8 mouse cellular contexts compared by ENCODE assay signal in the genomic region with DNA sequence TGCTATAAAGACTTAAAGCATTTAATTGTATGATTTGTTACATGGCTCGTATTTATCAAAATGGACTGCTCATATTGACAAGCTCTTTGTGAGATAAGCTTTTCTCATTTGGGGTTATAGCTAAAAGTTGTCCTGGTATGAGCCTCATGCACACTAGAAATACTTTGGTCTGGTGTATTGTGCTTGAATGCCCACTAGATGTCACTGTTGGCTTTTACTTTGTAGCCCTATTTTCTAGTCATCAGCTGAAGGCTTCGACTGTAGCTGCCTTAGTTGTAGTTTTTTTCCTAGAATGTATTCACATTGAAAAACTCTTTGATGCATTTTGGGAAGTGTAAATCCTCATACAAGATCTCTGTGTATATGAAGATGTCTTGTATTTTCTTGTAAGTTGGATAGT. TPM values are rescaled to one million over a fixed set of nuclear protein-coding genes. Genes with fewer than 3 reads are reported as not detected.
DNase-seq lines count a peak whose midpoint lies in the region; ATAC-seq lines count a peak whose summit lies in the region.

No protein-coding gene starts in this region.

- intact Hi-C loops in heart, postnatal 25 days (cut with DNase I): loop anchor here (2.0 kb wide), 1 partner anchor 748 kb away; no protein-coding TSS in a partner anchor

- DNase-seq in heart, adult 8-10 months (ENCODE audit: low spot score): peak; percentile 34
- no peak for DNase-seq in heart, postnatal 25 days (ENCODE audit: low spot score)
- DNase-seq in urinary bladder, postnatal 14 days (ENCODE audit: low spot score): peak; percentile 18
- no peak for DNase-seq in urinary bladder, adult 2 months (ENCODE audit: low spot score)
- peak; percentile 72 for DNase-seq in induced T-regulatory cell, adult 2 months (ENCODE audit: low read depth)
- DNase-seq in yolk sac, embryonic 10.5 days (ENCODE audit: low spot score): no peak

- peak; percentile 93 for ATAC-seq in common myeloid progenitor, adult 5-6 weeks (replicated peaks; ENCODE audit: low read depth, poor library complexity, severe bottlenecking)
- peak; percentile 99 for ATAC-seq in megakaryocyte progenitor cell, adult 5-6 weeks (replicated peaks; ENCODE audit: poor library complexity)

RNA-seq across cellular contexts. Expression of gene Anapc10, which starts 22.7 kb away (rescaled TPM):
- 1 to 10 TPM; 3.0 to 4.7 (median 4.2) TPM for total RNA-seq in heart, adult 8-10 months (2022)
- 1 to 10 TPM; 4.1 to 5.1 TPM for total RNA-seq in heart, postnatal 25 days (2021)
- 9.2 and 10.3 TPM in 2 replicates for polyA plus RNA-seq in urinary bladder, adult 2 months (2012; rRNA removed)
- total RNA-seq in common myeloid progenitor, adult 5-6 weeks (2017): 10.2 and 13.6 TPM in 2 replicates
- total RNA-seq in megakaryocyte progenitor cell, adult 5-6 weeks (2015): 27.1 and 29.3 TPM in 2 replicates
- total RNA-seq in megakaryocyte progenitor cell, adult 5-6 weeks (2017): 8.7 and 11.8 TPM in 2 replicates

RNA-seq across cellular contexts. Expression of gene Abce1, which starts 22.8 kb away (rescaled TPM):
- total RNA-seq in heart, adult 8-10 months (2022): 10 to 100 TPM; 40.1 to 44.4 (median 43.3) TPM
- 10 to 100 TPM; 48.6 to 48.8 TPM for total RNA-seq in heart, postnatal 25 days (2021)
- 41.3 and 41.5 TPM in 2 replicates for polyA plus RNA-seq in urinary bladder, adult 2 months (2012; rRNA removed)
- 275 and 301 TPM in 2 replicates for total RNA-seq in common myeloid progenitor, adult 5-6 weeks (2017)
- total RNA-seq in megakaryocyte progenitor cell, adult 5-6 weeks (2015): 228 and 231 TPM in 2 replicates
- 233 and 244 TPM in 2 replicates for total RNA-seq in megakaryocyte progenitor cell, adult 5-6 weeks (2017)

Comparison
In these comparisons a context has a peak if more than half of its experiments do, and no peak if none do; other contexts are left out.
1. DNase-seq: peak in heart, adult 8-10 months (single experiment), urinary bladder, postnatal 14 days (single experiment) and induced T-regulatory cell, adult 2 months (single experiment); none in heart, postnatal 25 days (single experiment), urinary bladder, adult 2 months (single experiment) and yolk sac, embryonic 10.5 days (single experiment).